Mouse (Mus musculus) liver, embryonic 11.5 days (tissue): ENCODE data around the gene Syt13. TPM values are rescaled to one million over a fixed set of nuclear protein-coding genes. Genes with fewer than 3 reads are reported as not detected.

Experiments
- ATAC-seq: fragments of 200-750 bp; cut with Nextera tagmentation; replicated peaks from 2 replicates; pipeline ENCODE4 v1.8.0; 2017; ENCODE audit warnings: moderate number of reproducible peaks, mild to moderate bottlenecking, moderate TSS enrichment, moderate library complexity; ENCODE audit not compliant: low FRiP score
- DNase-seq: peaks from one replicate; pipeline ENCODE4 v3.0.0-alpha.2; 2017; ENCODE audit warnings: low spot score
- H3K27ac ChIP-seq: fragments of 300-500 bp; sonication (generic); 2 replicates; pipeline ENCODE4 v1.5.1; 2014; ENCODE audit warnings: mild to moderate bottlenecking, low read depth, low read length, control low read depth
- H3K27me3 ChIP-seq: fragments of 300-500 bp; sonication (generic); replicated peaks from 2 replicates; pipeline ENCODE4 v1.6.1; 2014; ENCODE audit warnings: low read length, mixed read lengths; ENCODE audit not compliant: control insufficient read depth, insufficient read depth
- H3K36me3 ChIP-seq: fragments of 300-500 bp; sonication (generic); 2 replicates; pipeline ENCODE4 v1.6.1; 2014; ENCODE audit warnings: mild to moderate bottlenecking, low read length, moderate library complexity, mixed read lengths; ENCODE audit not compliant: control insufficient read depth, insufficient read depth
- H3K4me1 ChIP-seq: fragments of 300-500 bp; sonication (generic); replicated peaks from 2 replicates; pipeline ENCODE4 v1.6.1; 2014; ENCODE audit warnings: low read length, mixed read lengths; ENCODE audit not compliant: control insufficient read depth, insufficient read depth
- H3K4me2 ChIP-seq: fragments of 300-500 bp; sonication (generic); 2 replicates; pipeline ENCODE4 v1.6.1; 2014; ENCODE audit warnings: mild to moderate bottlenecking, control low read depth, moderate library complexity
- H3K4me3 ChIP-seq: fragments of 300-500 bp; sonication (generic); 2 replicates; pipeline ENCODE4 v1.5.1; 2014; ENCODE audit warnings: low read depth, low read length, control low read depth
- H3K9ac ChIP-seq: fragments of 300-500 bp; sonication (generic); 2 replicates; pipeline ENCODE4 v1.6.1; 2014; ENCODE audit warnings: low read depth, low read length, control low read depth
- H3K9me3 ChIP-seq: fragments of 300-500 bp; sonication (generic); 2 replicates; pipeline ENCODE4 v1.6.1; 2016; ENCODE audit warnings: low read length, inconsistent platforms, mixed read lengths; ENCODE audit not compliant: control insufficient read depth
- WGBS: fragments of 180-500 bp; shearing (Covaris S2); extraction: QIAGEN DNeasy Blood & Tissue Kit; methylation state at CpG from one replicate; pipeline ENCODE4 v1.1.7; 2014; 5-methylcytosine and 5-hydroxymethylcytosine counted together
- polyA plus RNA-seq: library from polyadenylated mRNA; unstranded; fragments of >200 nt; fragmentation: Nextera tagmentation; extraction: Ambion mirVana; gene quantifications from 2 replicates; pipeline ENCODE4 v1.2.1, GENCODE M21; 2014

The Syt13 gene
- polyA plus RNA-seq, 1 experiment from 2014 or later: 0.71 TPM

GRCm38 (mm10) chr2:92987901-92988631, 73.2 kb downstream of the Syt13 start:
- H3K4me3 ChIP-seq: no peak overlapping the region
- DNase-seq: peak; percentile 61
- H3K9ac ChIP-seq: no peak overlapping the region; the same call in 1 of the 2 replicates
- peak; percentile 48 for ATAC-seq
- no peaks in the 10 kb centered on the region for H3K27me3 ChIP-seq
- peak overlapping the region; percentile 35 for H3K4me2 ChIP-seq
- 20% methylated on average over 19 of the region's 19 CpGs for WGBS
- H3K9me3 ChIP-seq: no peaks in the 10 kb centered on the region
- H3K4me1 ChIP-seq: peaks cover 47% of the 10 kb centered on the region
- H3K27ac ChIP-seq: no peak overlapping the region
- H3K36me3 ChIP-seq: peaks cover 21% of the 10 kb centered on the region; the same call in 1 of the 2 replicates

DNA sequence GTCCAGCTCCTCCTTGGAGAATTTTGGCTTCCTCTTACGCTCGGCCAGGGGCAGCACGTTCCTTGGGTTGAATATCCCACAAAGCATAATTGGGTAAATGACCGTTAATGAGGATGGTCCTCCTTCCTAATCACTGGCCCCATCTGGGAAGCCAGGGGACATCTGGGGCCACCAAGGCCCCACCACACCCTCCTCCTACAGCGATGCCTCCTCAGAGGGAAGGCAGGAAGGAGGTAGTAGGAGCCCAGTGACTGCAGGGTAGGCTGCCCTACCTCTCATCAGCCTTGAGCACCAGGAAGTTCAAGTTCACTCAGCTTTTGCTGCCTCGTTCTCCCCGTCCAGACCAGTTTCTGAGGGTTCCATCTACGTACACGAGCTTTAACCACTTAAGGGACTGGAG, 74.7 kb downstream of the Syt13 start:
- H3K4me1 ChIP-seq: peaks cover 36% of the 10 kb centered on the region
- no peaks in the 10 kb centered on the region for H3K9me3 ChIP-seq
- no peak overlapping the region for H3K27ac ChIP-seq
- H3K27me3 ChIP-seq: no peaks in the 10 kb centered on the region
- ATAC-seq (no peak), DNase-seq (no peak)
- no peak overlapping the region for H3K4me3 ChIP-seq
- no peak overlapping the region for H3K4me2 ChIP-seq
- no peak overlapping the region for H3K9ac ChIP-seq
- WGBS: 73% methylated on average over 9 of the region's 9 CpGs
- H3K36me3 ChIP-seq: peaks cover 25% of the 10 kb centered on the region; the same call in 1 of the 2 replicates

DNA sequence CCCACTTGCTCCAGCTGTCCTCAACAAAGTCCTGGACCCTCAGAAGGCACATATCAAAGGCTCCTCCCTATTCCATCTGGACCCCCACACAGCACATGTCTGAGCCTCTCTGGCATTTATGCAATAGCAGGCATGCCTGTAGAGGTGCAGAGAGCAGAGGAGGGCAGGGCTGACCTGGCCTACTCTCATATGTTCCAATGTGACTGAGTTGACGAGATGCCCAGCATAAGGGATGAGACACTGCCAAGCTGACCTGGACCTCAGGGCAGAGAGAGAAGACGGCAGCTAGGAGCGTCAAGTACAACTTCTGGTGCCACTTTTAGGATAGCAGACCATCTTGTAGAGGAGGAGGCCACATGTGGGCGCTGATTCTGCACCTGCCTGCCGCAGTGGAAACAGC, 77.1 kb downstream of the Syt13 start:
- Histone ChIP-seq H3K27me3 (no peaks in the 10 kb centered on the region), H3K36me3 (peaks cover 16% of the 10 kb centered on the region; the same call in 1 of the 2 replicates), H3K4me3 (no peak overlapping the region), H3K9me3 (no peaks in the 10 kb centered on the region), H3K9ac (no peak overlapping the region), H3K27ac (no peak overlapping the region), H3K4me2 (no peak overlapping the region), H3K4me1 (peaks cover 18% of the 10 kb centered on the region)
- DNase-seq (no peak), ATAC-seq (no peak)
- 93% methylated on average over 5 of the region's 5 CpGs for WGBS

DNA sequence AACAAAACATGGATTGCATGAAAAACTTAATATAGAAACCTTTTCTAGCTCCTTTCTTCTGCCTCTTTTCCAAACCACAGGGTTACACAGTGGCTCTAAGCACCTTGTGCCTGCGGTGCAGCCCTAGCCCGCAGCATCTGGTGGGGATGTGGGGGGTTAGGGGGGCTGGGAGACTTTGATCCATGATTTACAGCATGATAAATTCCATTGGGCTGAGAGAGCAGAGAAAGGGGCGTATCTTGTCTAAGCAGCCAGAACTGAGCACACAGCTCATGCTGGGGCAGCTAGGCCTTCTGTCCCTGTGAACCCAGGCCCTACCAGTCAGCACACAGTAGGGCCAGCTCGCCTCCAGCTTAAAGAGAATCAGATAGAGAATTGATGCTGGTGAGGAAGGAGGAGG, 90.1 kb downstream of the Syt13 start:
- ATAC-seq: no peak
- no peak overlapping the region for H3K4me2 ChIP-seq
- 62% methylated on average over 4 of the region's 4 CpGs for WGBS

More for the DNA sequence above, 90.1 kb downstream of the Syt13 start:
- peaks cover 23% of the 10 kb centered on the region for H3K4me1 ChIP-seq
- H3K9ac ChIP-seq: no peak overlapping the region
- DNase-seq: no peak
- no peak overlapping the region for H3K4me3 ChIP-seq
- peaks cover 14% of the 10 kb centered on the region; the same call in 1 of the 2 replicates for H3K36me3 ChIP-seq
- H3K27ac ChIP-seq: no peak overlapping the region
- no peaks in the 10 kb centered on the region for H3K27me3 ChIP-seq
- no peaks in the 10 kb centered on the region for H3K9me3 ChIP-seq

Other genes starting within 250 kb of the Syt13 start
- 5.0 and 6.4 TPM in 2 replicates for gene Prdm11, start 131.1 kb downstream of the Syt13 start, polyA plus RNA-seq